Comparison of ENCODE assay signal across 28 mouse cellular contexts in the genomic region with DNA sequence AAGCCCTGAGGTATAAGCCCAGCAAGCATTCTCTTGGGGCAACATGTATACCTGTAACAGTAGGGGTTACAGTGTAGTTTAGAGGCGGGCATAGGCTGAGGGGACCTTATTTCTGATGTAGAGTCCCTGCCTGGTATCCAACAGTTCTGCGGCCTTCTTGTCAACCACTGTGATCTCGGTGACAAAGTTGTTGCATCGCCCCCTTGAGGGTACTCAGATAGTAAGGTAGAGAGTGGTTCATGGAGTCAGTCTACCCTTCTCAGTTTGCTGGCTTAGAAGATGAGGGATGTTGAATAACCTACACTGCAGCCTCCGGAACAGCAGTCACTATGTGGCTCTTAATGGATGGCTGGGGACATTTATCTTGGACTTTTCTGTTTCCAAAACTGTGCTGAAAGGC.
DNase-seq lines count a peak whose midpoint lies in the region; ATAC-seq and TF ChIP-seq lines count a peak whose summit lies in the region.
"Had no signal": no experiment of that assay in that cellular context is flagged by ENCODE, and none has a peak within 500 bp of the region (broad histone marks: within the 10 kb centered on the region; RNA-seq: fewer than 3 reads in every experiment).

No protein-coding gene starts in this region.

- dilution Hi-C loops in CH12.LX (cut with MboI; ENCODE audit: extremely low pct_ligation_motif_present, extremely low pct_unique_long_range_greater_than_20kb, low sequenced_read_pairs), result no loop called here

- H3K9me3 ChIP-seq in CH12.LX (replicated peaks; ENCODE audit: low read length), result no peaks in the 10 kb centered on the region
- H3K9me3 ChIP-seq in liver, postnatal 0 days (ENCODE audit: low read length), result no peaks in the 10 kb centered on the region
- H3K9me3 ChIP-seq: embryonic facial prominence, embryonic 12.5 days; embryonic facial prominence, embryonic 15.5 days; G1E; heart, embryonic 10.5 days; heart, embryonic 13.5 days had no signal

- no peak for ATAC-seq in CD4-positive, CD25-positive, alpha-beta regulatory T cell, adult 4 months
- no peak for ATAC-seq in liver, postnatal 0 days
- ATAC-seq: forebrain, embryonic 14.5 days; forebrain, postnatal 0 days; hindbrain, postnatal 0 days; Patski had no signal

- no peaks in the 10 kb centered on the region for H3K27me3 ChIP-seq in CH12.LX (replicated peaks)
- no peaks in the 10 kb centered on the region for H3K27me3 ChIP-seq in liver, postnatal 0 days (ENCODE audit: insufficient read depth, low read length)
- H3K27me3 ChIP-seq in kidney, adult 2 months (replicated peaks; ENCODE audit: control insufficient read depth, insufficient read depth, low read length), result no peaks in the 10 kb centered on the region
- H3K27me3 ChIP-seq: embryonic facial prominence, embryonic 12.5 days; embryonic facial prominence, embryonic 15.5 days; heart, embryonic 13.5 days; Patski had no signal

- H3K4me1 ChIP-seq in CH12.LX (ENCODE audit: control insufficient read depth in 1 of 2, insufficient read depth in 2 of 2), result peaks cover 44 to 97% of the 10 kb centered on the region in 2 experiments
- peaks cover 9% of the 10 kb centered on the region; the same call in 1 of the 2 replicates for H3K4me1 ChIP-seq in liver, postnatal 0 days (ENCODE audit: insufficient read depth)
- H3K4me1 ChIP-seq in kidney, adult 2 months (ENCODE audit: control insufficient read depth, insufficient read depth, low read length), result no peaks in the 10 kb centered on the region

- in situ Hi-C loops in CH12.LX (cut with MboI; ENCODE audit: low pct_ligation_motif_present, low pct_unique_long_range_greater_than_20kb, low sequenced_read_pairs), result no loop called here

- no peak overlapping the region for H3K9ac ChIP-seq in CH12.LX (ENCODE audit: insufficient read depth, low read depth)
- no peak overlapping the region for H3K9ac ChIP-seq in liver, postnatal 0 days (replicated peaks)
- H3K9ac ChIP-seq: embryonic facial prominence, embryonic 12.5 days; embryonic facial prominence, embryonic 15.5 days; forebrain, postnatal 0 days; heart, embryonic 13.5 days; hindbrain, embryonic 14.5 days had no signal

- peak in 1 of 2 experiments; percentile 47; a peak in 2 of 4 replicates for TF ChIP-seq CTCF in CH12.LX (conservative IDR thresholded peaks at IDR 0.05 in 1 of 2, IDR thresholded peaks at IDR 0.05 in 1 of 2; ENCODE audit: low read depth in 2 of 2, low read length in 2 of 2)
- 0 out of 2 replicates have a peak, but pooled peaks have one; percentile 9 for TF ChIP-seq CTCF in liver, postnatal 0 days (IDR thresholded peaks at IDR 0.05; ENCODE audit: low read depth)
- TF ChIP-seq CTCF in kidney, adult 2 months (conservative IDR thresholded peaks at IDR 0.05; ENCODE audit: insufficient read depth, insufficient read length, low read depth, low read length), result no peak

- H3K36me3 ChIP-seq in CH12.LX (replicated peaks in 1 of 2; ENCODE audit: control insufficient read depth in 1 of 2, insufficient read depth in 1 of 2, low read length in 1 of 2), result peaks cover 21 to 91% of the 10 kb centered on the region in 2 experiments
- no peaks in the 10 kb centered on the region for H3K36me3 ChIP-seq in liver, postnatal 0 days (replicated peaks; ENCODE audit: insufficient read depth, low read length)
- no peaks in the 10 kb centered on the region for H3K36me3 ChIP-seq in kidney, adult 2 months (ENCODE audit: control insufficient read depth, insufficient read depth, low read length)
- H3K36me3 ChIP-seq: embryonic facial prominence, embryonic 12.5 days; embryonic facial prominence, embryonic 15.5 days; heart, embryonic 10.5 days; heart, embryonic 13.5 days had no signal

- TF ChIP-seq EP300 in CH12.LX (IDR thresholded peaks at IDR 0.05; ENCODE audit: low read length), result no peak
- TF ChIP-seq EP300 in liver, postnatal 0 days (IDR thresholded peaks at IDR 0.05; ENCODE audit: low read depth), result no peak

- WGBS in liver, postnatal 0 days (ENCODE audit: insufficient replicate concordance), result 81% methylated on average over 5 of the region's 5 CpGs
- whole genome bisulfite sequencing in kidney, adult 2 months, result 98% methylated on average over 5 of the region's 5 CpGs

- no peak overlapping the region for H3K27ac ChIP-seq in CH12.LX (ENCODE audit: insufficient read depth, low read depth)
- no peak overlapping the region for H3K27ac ChIP-seq in liver, postnatal 0 days (ENCODE audit: low read depth)
- H3K27ac ChIP-seq in kidney, adult 2 months (ENCODE audit: insufficient read depth, low read depth, low read length), result no peak overlapping the region
- H3K27ac ChIP-seq: embryonic facial prominence, embryonic 12.5 days; embryonic facial prominence, embryonic 15.5 days; heart, embryonic 10.5 days; heart, embryonic 13.5 days; hindbrain, embryonic 14.5 days; hindbrain, postnatal 0 days had no signal

- H3K79me2 ChIP-seq in CH12.LX (replicated peaks; ENCODE audit: control insufficient read depth, extremely low read depth, insufficient read depth, poor library complexity, severe bottlenecking), result peaks cover 99% of the 10 kb centered on the region

- TF ChIP-seq POLR2A in CH12.LX (IDR thresholded peaks at IDR 0.05; ENCODE audit: low read depth, low read length), result no peak; the same call in none of the 2 replicates
- TF ChIP-seq POLR2A in kidney, adult 2 months (IDR thresholded peaks at IDR 0.05; ENCODE audit: low read depth, low read length), result no peak

- peak; percentile 32 for DNase-seq in CD4-positive, CD25-positive, alpha-beta regulatory T cell, adult 2 months (ENCODE audit: low read depth, low spot score)
- DNase-seq in CH12.LX (ENCODE audit: extremely low read depth) (peak; percentile 54), ES-CJ7 (ENCODE audit: low read depth, low spot score) (peak; percentile 53)
- no peak for DNase-seq in liver, postnatal 0 days
- no peak for DNase-seq in adrenal gland, postnatal 4 days (ENCODE audit: low spot score in 2 of 2)
- no peak for DNase-seq in heart, adult 8-10 months (ENCODE audit: low spot score)
- no peak for DNase-seq in kidney, adult 2 months
- DNase-seq: adrenal gland, postnatal 10 days; adrenal gland, postnatal 36 days; cerebellum, adult 11 months; cerebellum, adult 2 months; cerebellum, adult 9-11 months; cerebellum, postnatal 25 days; forebrain, postnatal 0 days; gastrocnemius, postnatal 25 days; heart, adult 18-20 months; heart, postnatal 14 days; heart, postnatal 4 days had no signal

- no peak overlapping the region for H3K4me2 ChIP-seq in CH12.LX (ENCODE audit: insufficient read depth, low read depth, poor library complexity, severe bottlenecking)
- no peak overlapping the region for H3K4me2 ChIP-seq in liver, postnatal 0 days (ENCODE audit: low read depth, low read length)
- H3K4me2 ChIP-seq: embryonic facial prominence, embryonic 12.5 days; embryonic facial prominence, embryonic 15.5 days; heart, embryonic 13.5 days; hindbrain, embryonic 14.5 days had no signal

- TF ChIP-seq RAD21 in CH12.LX (IDR thresholded peaks at IDR 0.05; ENCODE audit: low read depth, low read length), result peak; percentile 23

- no peak overlapping the region for H3K4me3 ChIP-seq in CH12.LX (replicated peaks in 1 of 3; ENCODE audit: low read depth in 2 of 3, low read length in 2 of 3, poor library complexity in 1 of 3)
- H3K4me3 ChIP-seq in liver, postnatal 0 days (ENCODE audit: low read depth, low read length), result no peak overlapping the region
- H3K4me3 ChIP-seq in kidney, adult 2 months (ENCODE audit: insufficient read depth, low read depth, low read length), result no peak overlapping the region
- H3K4me3 ChIP-seq: embryonic facial prominence, embryonic 12.5 days; embryonic facial prominence, embryonic 15.5 days; heart, embryonic 10.5 days; heart, embryonic 13.5 days had no signal

TF ChIP-seq in CH12.LX, 34 proteins besides CTCF, POLR2A, EP300 and RAD21:
- TF ChIP-seq SMC3 (IDR thresholded peaks at IDR 0.05; ENCODE audit: low read depth, low read length) (peak; percentile 27; the same call in 1 of the 2 replicates), CHD1 (IDR thresholded peaks at IDR 0.05; ENCODE audit: low read depth, low read length) (no peak), SIN3A (IDR thresholded peaks at IDR 0.05; ENCODE audit: low read length) (0 out of 2 replicates have a peak, but pooled peaks have one; percentile 2)
TF ChIP-seq in CH12.LX: peak in this region for 2.

Comparison
In these comparisons a context has a peak if more than half of its experiments do, and no peak if none do; other contexts are left out.
1. DNase-seq: peak in CD4-positive, CD25-positive, alpha-beta regulatory T cell, adult 2 months (single experiment), CH12.LX (single experiment) and ES-CJ7 (single experiment); none in liver, postnatal 0 days (single experiment), adrenal gland, postnatal 4 days (0 of 2), heart, adult 8-10 months (single experiment) and kidney, adult 2 months (single experiment).